Mouse (Mus musculus) olfactory bulb, adult 2 months (tissue): ENCODE data around the gene E2f1.

ENCODE experiments used
- CTCF ChIP-seq: fragments of 200-500 bp; IDR thresholded peaks from 2 replicates; pipeline ENCODE4 v1.5.1; 2012; ENCODE audit warnings: low read depth, mild to moderate bottlenecking, low read length, moderate library complexity; ENCODE audit not compliant: insufficient read depth
- POLR2A ChIP-seq: fragments of 200-500 bp; IDR thresholded peaks from 2 replicates; pipeline ENCODE4 v1.6.1; 2012; ENCODE audit warnings: mild to moderate bottlenecking, low read depth, low read length, moderate library complexity; ENCODE audit not compliant: insufficient read depth

GRCm38 (mm10) chr2:154563612-154564170 is 6.0 kb downstream of the E2f1 start:
- TF ChIP-seq CTCF (no peak), POLR2A (no peak)
